Mouse (Mus musculus) small intestine, adult 2 months (tissue): ENCODE data around the gene Olfr221.

Experiments used
- CTCF ChIP-seq: fragments of 200-500 bp; IDR thresholded peaks from 2 replicates; pipeline ENCODE4 v1.5.1; 2012; ENCODE audit warnings: low read depth, mild to moderate bottlenecking, control low read depth, inconsistent platforms, low read length, moderate library complexity, mixed read lengths; ENCODE audit not compliant: insufficient replicate concordance, insufficient read length; ENCODE audit errors: extremely low read depth
- POLR2A ChIP-seq: fragments of 200-500 bp; IDR thresholded peaks from 2 replicates; pipeline ENCODE4 v1.6.1; 2012; ENCODE audit warnings: low read depth, mild to moderate bottlenecking, control low read depth, inconsistent platforms, low read length, moderate library complexity

DNA sequence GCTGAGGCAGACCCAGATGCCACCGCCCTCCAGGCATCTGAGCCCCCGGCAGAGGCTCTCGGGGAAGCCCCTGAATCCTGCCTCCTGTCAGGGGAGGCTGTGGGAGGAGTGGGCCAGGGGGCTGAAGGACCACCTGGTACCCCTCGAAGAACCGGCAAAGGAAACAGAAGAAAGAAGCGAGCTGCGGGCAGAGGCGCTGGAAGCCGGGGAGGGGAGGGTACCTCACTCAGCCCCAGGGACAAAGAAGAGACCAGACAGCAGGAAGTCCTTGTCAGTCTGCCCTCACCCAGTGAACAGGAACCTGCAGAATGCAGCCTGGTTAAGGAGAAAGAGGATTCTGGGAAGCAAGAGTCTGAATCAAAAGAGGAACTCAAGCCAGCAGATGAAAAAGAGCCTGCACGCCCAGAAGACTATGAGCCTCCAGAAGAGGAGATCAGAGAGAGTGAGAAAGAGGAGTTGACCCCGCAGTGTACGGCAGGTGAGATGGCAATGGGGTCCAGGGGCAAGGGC is 52.7 kb downstream of the Olfr221 start:
- no peak for TF ChIP-seq CTCF
- no peak for TF ChIP-seq POLR2A
